Mouse (Mus musculus): ENCODE measurements around the gene 9930021J03Rik.

GRCm38 (mm10) chr19:29696840-29697239 is 108.9 kb downstream of the 9930021J03Rik start:
- no peak for TF ChIP-seq CTCF (conservative IDR thresholded peaks at IDR 0.05; ENCODE audit: low read length)
- no peak for TF ChIP-seq POU5F1 (IDR thresholded peaks at IDR 0.05; ENCODE audit: borderline replicate concordance, low read length)
